8 mouse cellular contexts compared by ENCODE assay signal in genomic region chr2:165874461-165875339, GRCm38 (mm10). TPM values are rescaled to one million over a fixed set of nuclear protein-coding genes. Genes with fewer than 3 reads are reported as not detected.
DNase-seq lines count a peak whose midpoint lies in the region; ATAC-seq and TF ChIP-seq lines count a peak whose summit lies in the region.

No protein-coding gene starts in this region.

- H3K79me2 ChIP-seq in macrophage (ENCODE audit: inconsistent target): peaks cover 100% of the 10 kb centered on the region

- TF ChIP-seq CTCF in Patski (IDR thresholded peaks at IDR 0.05): no peak

- peak overlapping the region; percentile 74 for H3K9ac ChIP-seq in hindbrain, embryonic 14.5 days

- intact Hi-C loops in left cerebral cortex, postnatal 10 days (cut with DNase I): loop anchor here (5.0 kb wide), 1 partner anchor 47 kb away; no protein-coding TSS in a partner anchor

- peak; percentile 42 for ATAC-seq in Patski
- peak; percentile 75 for ATAC-seq in hindbrain, embryonic 14.5 days (ENCODE audit: low FRiP score)

- H3K27me3 ChIP-seq in Patski: no peaks in the 10 kb centered on the region
- H3K27me3 ChIP-seq in hindbrain, embryonic 14.5 days (ENCODE audit: control insufficient read depth, insufficient read depth, low read length): no peaks in the 10 kb centered on the region

- H3K4me1 ChIP-seq in hindbrain, embryonic 14.5 days (replicated peaks; ENCODE audit: control insufficient read depth, insufficient read depth, low read length): peaks cover 73% of the 10 kb centered on the region

- DNase-seq in Patski (ENCODE audit: low read depth, low spot score): no peak
- DNase-seq in cerebellum, adult 9-11 months: peak; percentile 87
- peak; percentile 84 to 86 for DNase-seq in frontal cortex, postnatal 36 days (ENCODE audit: low spot score in 2 of 2)
- DNase-seq in hindbrain, embryonic 14.5 days (ENCODE audit: low spot score): peak; percentile 69
- peak; percentile 81 to 93 for DNase-seq in left cerebral cortex, postnatal 10 days (ENCODE audit: extremely low spot score in 1 of 2, low spot score in 2 of 2)
- DNase-seq in skeletal muscle tissue, adult 2 months (ENCODE audit: low read depth, low spot score): peak; percentile 77
- DNase-seq in T-cell, adult 2 months (ENCODE audit: low spot score): no peak

- H3K4me3 ChIP-seq in hindbrain, embryonic 14.5 days (replicated peaks; ENCODE audit: low read length): peak overlapping the region; percentile 10
- no peak overlapping the region for H3K4me3 ChIP-seq in macrophage (ENCODE audit: inconsistent target)

- H3K4me2 ChIP-seq in hindbrain, embryonic 14.5 days (replicated peaks): peak overlapping the region; percentile 84

- CTCF ChIA-PET in Patski (lab: Charles Lee): interaction anchor here (0.7 to 1.6 kb wide), 4 partner anchors 9 to 49 kb away, joined by 3 to 4 read pairs (median 3); no protein-coding TSS in a partner anchor

- 21% methylated on average over 13 of the region's 13 CpGs for WGBS in hindbrain, embryonic 14.5 days
- WGBS in macrophage (ENCODE audit: missing documents): 47% methylated on average over 13 of the region's 13 CpGs

- POLR2A ChIA-PET in Patski (lab: Charles Lee): interaction anchor here (1.5 kb wide), 1 partner anchor 13 kb away, joined by 4 read pairs; no protein-coding TSS in a partner anchor

- H3K9me3 ChIP-seq in hindbrain, embryonic 14.5 days (ENCODE audit: control insufficient read depth, low read length): no peaks in the 10 kb centered on the region

- peaks cover 29% of the 10 kb centered on the region for H3K36me3 ChIP-seq in hindbrain, embryonic 14.5 days (replicated peaks; ENCODE audit: control insufficient read depth, insufficient read depth)
- peaks cover 60% of the 10 kb centered on the region for H3K36me3 ChIP-seq in macrophage (ENCODE audit: inconsistent target)

- peak overlapping the region; percentile 97 for H3K27ac ChIP-seq in hindbrain, embryonic 14.5 days
- H3K27ac ChIP-seq in macrophage: peak overlapping the region; percentile 76

- in situ Hi-C loops in Patski (cut with MboI; ENCODE audit: low pct_unique_long_range_greater_than_20kb): no loop called here

RNA-seq across cellular contexts. Expression of gene Zmynd8, which starts 24.1 kb away (rescaled TPM):
- polyA plus RNA-seq in Patski (2021) (98.3 TPM), macrophage (2018) (52.3 to 95.5 TPM (median 75.2 TPM) in 3 replicates)
- polyA plus RNA-seq in hindbrain, embryonic 14.5 days (2014; fragmentation: Nextera tagmentation; extraction: Ambion mirVana): 55.4 and 63.4 TPM in 2 replicates
- 100 to 1,000 TPM; 101 to 104 TPM for total RNA-seq in left cerebral cortex, postnatal 10 days (2021)
- 100 to 1,000 TPM; 113 to 715 (median 441) TPM for total RNA-seq in macrophage (2018; cell fraction: chromatin; rRNA removed)
- total RNA-seq in macrophage (2018; cell fraction: cytosol; rRNA removed): 100 to 1,000 TPM in 8 of 26 experiments, 10 to 100 TPM in 18; 32.1 to 112 (median 96.4) TPM
- 100 to 1,000 TPM in 22 of 26 experiments, 10 to 100 TPM in 4; 57.9 to 347 (median 193) TPM for total RNA-seq in macrophage (2018; cell fraction: nucleus; rRNA removed)

Comparison
In these comparisons a context has a peak if more than half of its experiments do, and no peak if none do; other contexts are left out.
1. DNase-seq: peak in cerebellum, adult 9-11 months (single experiment), frontal cortex, postnatal 36 days (2 of 2), hindbrain, embryonic 14.5 days (single experiment), left cerebral cortex, postnatal 10 days (2 of 2) and skeletal muscle tissue, adult 2 months (single experiment); none in Patski (single experiment) and T-cell, adult 2 months (single experiment).